16 mouse cellular contexts compared by ENCODE assay signal in the genomic region with DNA sequence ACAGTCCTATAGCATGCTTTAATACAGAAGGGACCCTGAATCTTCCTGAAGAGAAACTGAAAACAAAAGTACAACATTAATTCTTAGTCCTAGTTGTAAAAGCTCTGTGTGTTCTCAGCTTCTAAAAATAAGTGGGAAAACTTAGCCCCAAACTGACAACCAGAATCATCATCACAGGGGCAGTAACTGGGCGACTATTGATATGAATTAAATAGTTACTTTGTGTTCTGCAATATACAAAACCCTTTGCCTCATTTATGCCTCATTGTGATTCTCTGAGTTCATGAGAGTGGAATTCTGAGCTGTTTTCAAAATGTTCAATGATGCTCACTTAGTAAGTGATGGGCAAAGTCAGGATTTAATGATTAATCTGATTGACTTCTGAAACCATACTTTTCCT.
"Had no signal": no experiment of that assay in that cellular context is flagged by ENCODE, and none has a peak within 500 bp of the region (broad histone marks: within the 10 kb centered on the region; RNA-seq: fewer than 3 reads in every experiment).

No protein-coding gene starts in this region.

- DNase-seq: cerebellum, adult 9-10 months; cerebellum, adult 9-11 months; cerebellum, postnatal 10 days; cerebellum, postnatal 14 days; cerebellum, postnatal 25 days; cerebellum, postnatal 36 days; embryo, embryonic 11 days; forebrain, postnatal 0 days; gastrocnemius, adult 2 months; gastrocnemius, postnatal 10 days; gastrocnemius, postnatal 14 days; gastrocnemius, postnatal 25 days; gastrocnemius, postnatal 36 days; heart, adult 11 months; heart, adult 18-20 months; heart, adult 2 months had no signal
